Mouse (Mus musculus): ENCODE measurements at regions not wholly inside any gene's neighbourhood (a gene's known extent, or its start where the extent isn't known, plus 50 kb on each side); places are given as distances from the start of the nearest gene placed in this dataset.

DNA sequence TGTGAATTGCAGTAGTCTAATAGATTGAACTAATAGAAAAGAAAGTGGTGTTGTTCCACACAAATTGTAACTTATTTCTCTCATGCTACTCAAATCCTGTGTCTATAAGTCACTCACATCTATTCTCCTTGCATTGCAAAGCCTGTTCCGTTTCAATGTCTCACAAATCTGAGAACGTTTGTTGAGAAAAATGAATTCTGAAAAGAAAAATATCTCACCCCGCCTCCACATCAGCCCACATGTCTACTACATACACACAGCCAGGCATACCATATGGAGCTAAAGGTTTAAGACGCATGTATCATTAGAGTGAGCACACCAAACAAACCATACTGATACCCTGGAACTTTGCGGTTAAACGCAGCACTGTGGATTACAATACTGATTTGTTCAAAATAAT is 258.0 kb downstream of the Zpld1 start:
- Histone ChIP-seq H3K9ac (ENCODE audit: low read depth, low read length) (no peak overlapping the region), H3K4me3 (ENCODE audit: low read depth, low read length) (no peak overlapping the region), H3K9me3 (ENCODE audit: control insufficient read depth, low read length) (no peaks in the 10 kb centered on the region), H3K27ac (ENCODE audit: low read depth, low read length) (no peak overlapping the region), H3K4me1 (replicated peaks; ENCODE audit: control insufficient read depth, insufficient read depth, low read length) (no peaks in the 10 kb centered on the region), H3K27me3 (replicated peaks; ENCODE audit: control insufficient read depth, insufficient read depth, low read length) (no peaks in the 10 kb centered on the region), H3K4me2 (no peak overlapping the region), H3K36me3 (ENCODE audit: control insufficient read depth, insufficient read depth, low read length) (no peaks in the 10 kb centered on the region)
- DNase-seq (ENCODE audit: low spot score) (no peak), ATAC-seq (replicated peaks; ENCODE audit: low FRiP score) (no peak)
- WGBS = 84% methylated on average over 6 of the region's 6 CpGs

DNA sequence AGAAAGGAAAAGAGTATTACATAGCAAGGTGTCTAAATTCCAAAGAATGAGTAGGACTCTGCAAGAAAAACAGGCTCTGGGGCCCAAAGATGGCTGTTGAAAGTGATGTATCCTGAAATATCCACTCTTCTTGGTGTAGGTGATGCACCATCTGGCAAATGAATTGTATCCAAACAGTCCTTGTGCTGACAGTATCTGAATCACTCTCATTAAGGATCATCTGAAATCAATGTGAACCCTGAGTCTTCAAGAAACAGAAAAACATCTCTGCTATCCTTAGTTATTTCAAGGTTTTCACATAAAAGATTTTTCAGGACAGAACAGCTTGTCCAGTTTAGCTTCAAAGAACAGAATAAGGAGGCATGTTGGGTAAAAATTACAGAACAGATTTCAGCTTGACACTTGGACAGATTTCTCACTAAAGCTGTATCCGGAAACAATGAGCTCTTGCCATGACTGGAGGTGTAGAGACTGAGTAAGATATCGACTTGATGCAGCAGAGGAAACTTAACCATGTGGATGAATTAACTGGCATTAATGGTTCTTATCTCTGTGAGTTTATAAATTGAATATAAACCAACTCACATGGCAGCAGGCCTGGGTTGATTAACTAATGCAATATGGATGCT is 296.0 kb downstream of the Zpld1 start:
- no peak overlapping the region for H3K4me2 ChIP-seq
- H3K4me1 ChIP-seq (replicated peaks; ENCODE audit: control insufficient read depth, insufficient read depth, low read length) = no peaks in the 10 kb centered on the region
- WGBS = 72% methylated on average over 2 of the region's 2 CpGs
- H3K9ac ChIP-seq (ENCODE audit: low read depth, low read length) = no peak overlapping the region
- H3K36me3 ChIP-seq (ENCODE audit: control insufficient read depth, insufficient read depth, low read length) = no peaks in the 10 kb centered on the region
- no peaks in the 10 kb centered on the region for H3K27me3 ChIP-seq (replicated peaks; ENCODE audit: control insufficient read depth, insufficient read depth, low read length)
- ATAC-seq (replicated peaks; ENCODE audit: low FRiP score) (no peak), DNase-seq (ENCODE audit: low spot score) (no peak)
- H3K4me3 ChIP-seq (ENCODE audit: low read depth, low read length) = no peak overlapping the region
- H3K9me3 ChIP-seq (ENCODE audit: control insufficient read depth, low read length) = no peaks in the 10 kb centered on the region
- no peak overlapping the region for H3K27ac ChIP-seq (ENCODE audit: low read depth, low read length)

DNA sequence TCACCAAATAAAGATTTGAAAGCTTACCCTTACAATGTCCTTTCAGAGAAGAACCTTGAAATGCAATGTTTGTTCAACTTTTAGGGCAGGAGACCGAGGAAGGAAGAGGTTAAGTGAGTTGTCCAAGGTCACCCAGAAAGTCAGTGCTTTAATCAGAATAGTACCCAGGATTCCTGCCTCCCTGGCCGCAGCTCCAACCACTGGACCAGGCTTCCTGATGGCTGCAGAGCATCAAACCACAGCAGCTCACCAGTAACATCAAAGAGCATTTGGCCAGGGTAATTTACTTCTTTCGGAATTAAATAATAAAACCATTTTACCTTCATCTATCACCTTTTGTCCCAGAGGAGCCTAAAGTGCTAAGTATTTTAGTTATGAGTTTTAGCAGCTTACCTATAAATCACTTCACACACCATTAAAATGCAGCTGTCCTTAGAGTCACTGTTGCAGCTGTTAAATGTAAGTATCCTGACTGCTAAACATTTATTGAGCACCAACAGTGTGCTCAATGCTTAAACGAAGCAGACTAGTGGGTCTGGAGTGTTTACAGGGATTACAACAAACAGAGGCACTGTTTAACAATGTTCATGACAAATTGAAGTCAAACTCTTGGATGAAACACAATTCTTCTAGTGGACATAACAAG is 306.1 kb downstream of the Zpld1 start:
- 57% methylated on average over 4 of the region's 4 CpGs for WGBS
- H3K9me3 ChIP-seq (ENCODE audit: control insufficient read depth, low read length) = no peaks in the 10 kb centered on the region
- no peak overlapping the region for H3K9ac ChIP-seq (ENCODE audit: low read depth, low read length)
- no peaks in the 10 kb centered on the region for H3K27me3 ChIP-seq (replicated peaks; ENCODE audit: control insufficient read depth, insufficient read depth, low read length)
- no peak overlapping the region for H3K4me2 ChIP-seq
- no peak overlapping the region for H3K4me3 ChIP-seq (ENCODE audit: low read depth, low read length)
- H3K27ac ChIP-seq (ENCODE audit: low read depth, low read length) = no peak overlapping the region
- H3K36me3 ChIP-seq (ENCODE audit: control insufficient read depth, insufficient read depth, low read length) = no peaks in the 10 kb centered on the region
- ATAC-seq (replicated peaks; ENCODE audit: low FRiP score) (no peak), DNase-seq (ENCODE audit: low spot score) (no peak)
- no peaks in the 10 kb centered on the region for H3K4me1 ChIP-seq (replicated peaks; ENCODE audit: control insufficient read depth, insufficient read depth, low read length)

DNA sequence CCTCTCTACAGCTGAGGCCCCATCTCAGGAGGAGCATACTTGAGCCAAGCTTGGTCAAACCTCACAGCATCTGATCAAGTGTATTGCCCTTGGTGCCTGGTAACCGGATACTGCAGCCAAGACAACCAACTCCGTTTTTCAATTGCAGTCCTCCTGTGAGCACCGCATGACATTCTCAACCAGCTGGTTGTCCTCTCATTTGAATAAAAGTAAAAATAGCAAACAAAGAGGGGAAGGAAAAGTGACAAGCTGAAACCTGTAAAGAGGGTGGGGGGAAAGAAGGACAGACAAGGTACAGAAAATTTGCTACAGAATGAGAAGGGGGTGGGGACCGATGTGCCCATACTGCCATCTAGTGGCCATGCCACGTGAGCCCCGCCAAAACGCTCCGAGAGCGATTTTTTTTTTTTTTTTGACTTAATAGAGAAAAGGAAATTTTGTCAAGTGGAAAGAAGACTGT is 314.0 kb downstream of the Zpld1 start:
- WGBS = 10% methylated on average over 9 of the region's 9 CpGs
- H3K9ac ChIP-seq (ENCODE audit: low read depth, low read length) = no peak overlapping the region
- ATAC-seq (replicated peaks; ENCODE audit: low FRiP score) (no peak), DNase-seq (ENCODE audit: low spot score) (peak; percentile 40)
- no peak overlapping the region for H3K27ac ChIP-seq (ENCODE audit: low read depth, low read length)
- H3K4me2 ChIP-seq = no peak overlapping the region
- no peaks in the 10 kb centered on the region for H3K36me3 ChIP-seq (ENCODE audit: control insufficient read depth, insufficient read depth, low read length)
- no peak overlapping the region for H3K4me3 ChIP-seq (ENCODE audit: low read depth, low read length)
- no peaks in the 10 kb centered on the region for H3K27me3 ChIP-seq (replicated peaks; ENCODE audit: control insufficient read depth, insufficient read depth, low read length)
- H3K9me3 ChIP-seq (ENCODE audit: control insufficient read depth, low read length) = no peaks in the 10 kb centered on the region
- no peaks in the 10 kb centered on the region for H3K4me1 ChIP-seq (replicated peaks; ENCODE audit: control insufficient read depth, insufficient read depth, low read length)

DNA sequence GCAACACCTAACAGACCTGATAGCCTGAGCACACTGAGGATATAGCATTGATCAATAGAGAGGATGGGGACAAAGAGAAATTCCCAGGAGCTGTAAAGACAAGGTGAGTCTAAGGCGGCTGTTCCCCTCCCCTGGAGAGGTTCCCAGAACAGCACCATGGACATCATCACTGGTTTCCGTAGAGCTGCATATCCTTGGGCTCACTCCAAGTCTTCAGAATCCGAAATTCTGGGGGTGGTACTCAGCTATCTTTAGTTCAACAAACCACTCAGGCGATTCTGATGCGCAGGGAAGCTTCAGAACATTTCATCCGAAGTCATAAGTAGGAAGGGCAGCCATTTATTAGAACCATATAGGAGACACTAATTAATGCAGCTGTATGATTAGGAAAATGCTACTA is 327.4 kb downstream of the Zpld1 start:
- no peaks in the 10 kb centered on the region for H3K9me3 ChIP-seq (ENCODE audit: control insufficient read depth, low read length)
- H3K36me3 ChIP-seq (ENCODE audit: control insufficient read depth, insufficient read depth, low read length) = no peaks in the 10 kb centered on the region
- H3K4me1 ChIP-seq (replicated peaks; ENCODE audit: control insufficient read depth, insufficient read depth, low read length) = no peaks in the 10 kb centered on the region
- DNase-seq (ENCODE audit: low spot score) = no peak
- H3K27me3 ChIP-seq (replicated peaks; ENCODE audit: control insufficient read depth, insufficient read depth, low read length) = no peaks in the 10 kb centered on the region
- no peak overlapping the region for H3K4me3 ChIP-seq (ENCODE audit: low read depth, low read length)
- 77% methylated on average over 6 of the region's 6 CpGs for WGBS
- no peak for ATAC-seq (replicated peaks; ENCODE audit: low FRiP score)
- H3K4me2 ChIP-seq = no peak overlapping the region
- H3K27ac ChIP-seq (ENCODE audit: low read depth, low read length) = no peak overlapping the region
- no peak overlapping the region for H3K9ac ChIP-seq (ENCODE audit: low read depth, low read length)

DNA sequence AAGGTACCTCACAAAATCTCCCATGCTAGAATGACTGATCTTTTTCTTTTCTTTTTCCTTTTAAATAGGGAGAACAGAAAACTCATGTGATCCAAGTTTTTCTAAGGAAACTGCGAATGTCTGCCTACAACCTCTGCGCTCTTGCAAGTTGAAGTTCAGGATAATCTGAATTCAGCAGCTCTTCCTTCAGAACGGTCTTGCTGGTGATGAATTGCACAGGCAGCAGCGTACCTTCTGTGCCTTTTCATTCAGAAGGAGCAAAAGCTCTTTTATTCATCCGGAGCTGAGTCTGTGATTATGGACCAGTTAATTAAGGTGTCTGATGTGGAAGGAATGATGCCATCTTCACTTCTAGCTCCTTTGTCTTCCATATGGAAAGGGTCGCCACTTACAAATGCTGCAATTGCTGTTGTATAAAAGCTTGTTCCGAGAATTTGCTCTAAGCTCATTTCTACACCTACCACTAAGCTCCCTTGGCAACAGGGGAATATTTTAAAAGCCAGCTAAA is 353.9 kb downstream of the Zpld1 start:
- no peak overlapping the region for H3K27ac ChIP-seq (ENCODE audit: low read depth, low read length)
- no peak for DNase-seq (ENCODE audit: low spot score)
- H3K9me3 ChIP-seq (ENCODE audit: control insufficient read depth, low read length) = no peaks in the 10 kb centered on the region
- ATAC-seq (replicated peaks; ENCODE audit: low FRiP score) = no peak
- H3K36me3 ChIP-seq (ENCODE audit: control insufficient read depth, insufficient read depth, low read length) = no peaks in the 10 kb centered on the region
- no peak overlapping the region for H3K4me2 ChIP-seq
- H3K4me3 ChIP-seq (ENCODE audit: low read depth, low read length) = no peak overlapping the region
- no peaks in the 10 kb centered on the region for H3K27me3 ChIP-seq (replicated peaks; ENCODE audit: control insufficient read depth, insufficient read depth, low read length)
- no peak overlapping the region for H3K9ac ChIP-seq (ENCODE audit: low read depth, low read length)
- no peaks in the 10 kb centered on the region for H3K4me1 ChIP-seq (replicated peaks; ENCODE audit: control insufficient read depth, insufficient read depth, low read length)
- 83% methylated on average over 7 of the region's 7 CpGs for WGBS

DNA sequence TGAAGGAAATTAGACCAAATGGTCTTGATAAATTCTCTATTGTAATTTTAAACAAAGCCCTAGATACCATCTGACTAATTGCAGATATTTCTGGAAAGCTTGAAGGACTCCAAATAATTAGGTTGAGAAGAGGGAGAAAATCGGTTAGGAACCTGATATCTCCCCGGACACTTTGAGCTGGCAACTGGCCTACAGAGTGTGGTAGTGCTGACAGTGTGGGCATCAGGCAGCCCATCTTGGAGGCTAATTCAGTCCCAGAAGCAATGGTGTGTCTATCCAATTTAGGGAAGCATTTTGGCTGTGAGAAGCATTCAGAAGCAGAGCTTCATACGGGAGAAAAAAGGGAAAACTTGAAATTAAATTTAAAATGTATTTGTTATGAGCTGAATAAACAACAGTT is 369.5 kb downstream of the Zpld1 start:
- WGBS = 84% methylated on average over 3 of the region's 3 CpGs
- Histone ChIP-seq H3K27ac (ENCODE audit: low read depth, low read length) (no peak overlapping the region), H3K4me3 (ENCODE audit: low read depth, low read length) (no peak overlapping the region)

DNA sequence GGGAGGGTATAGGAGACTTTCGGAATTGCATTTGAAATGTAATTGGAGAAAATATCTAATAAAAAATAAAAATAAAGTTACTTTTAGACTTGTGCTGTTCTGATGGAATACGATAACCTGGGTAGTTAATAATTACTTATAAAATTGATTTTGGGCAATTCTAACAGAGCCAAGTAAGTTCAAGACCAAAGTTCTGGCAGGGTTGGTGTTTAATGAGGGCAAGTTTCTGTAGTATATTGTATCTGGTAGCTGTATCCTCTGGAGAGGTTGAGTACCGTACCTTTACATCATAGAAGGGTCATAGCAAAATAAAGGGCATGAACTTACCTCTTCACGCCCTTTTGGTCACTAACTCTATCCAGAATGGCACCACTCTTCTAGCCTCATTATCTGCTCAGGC is 394.9 kb downstream of the Zpld1 start:
- ATAC-seq (replicated peaks; ENCODE audit: low FRiP score) (no peak), DNase-seq (ENCODE audit: low spot score) (no peak)
- no peak overlapping the region for H3K27ac ChIP-seq (ENCODE audit: low read depth, low read length)
- no peaks in the 10 kb centered on the region for H3K4me1 ChIP-seq (replicated peaks; ENCODE audit: control insufficient read depth, insufficient read depth, low read length)
- no peak overlapping the region for H3K9ac ChIP-seq (ENCODE audit: low read depth, low read length)
- H3K9me3 ChIP-seq (ENCODE audit: control insufficient read depth, low read length) = no peaks in the 10 kb centered on the region
- H3K4me3 ChIP-seq (ENCODE audit: low read depth, low read length) = no peak overlapping the region
- 87% methylated on average over 4 of the region's 4 CpGs for WGBS
- no peaks in the 10 kb centered on the region for H3K36me3 ChIP-seq (ENCODE audit: control insufficient read depth, insufficient read depth, low read length)
- H3K4me2 ChIP-seq = no peak overlapping the region
- no peaks in the 10 kb centered on the region for H3K27me3 ChIP-seq (replicated peaks; ENCODE audit: control insufficient read depth, insufficient read depth, low read length)

More for the DNA sequence above, 369.5 kb downstream of the Zpld1 start:
- no peaks in the 10 kb centered on the region for H3K4me1 ChIP-seq (replicated peaks; ENCODE audit: control insufficient read depth, insufficient read depth, low read length)
- no peak overlapping the region for H3K9ac ChIP-seq (ENCODE audit: low read depth, low read length)
- H3K27me3 ChIP-seq (replicated peaks; ENCODE audit: control insufficient read depth, insufficient read depth, low read length) = no peaks in the 10 kb centered on the region
- H3K4me2 ChIP-seq = no peak overlapping the region
- H3K36me3 ChIP-seq (ENCODE audit: control insufficient read depth, insufficient read depth, low read length) = no peaks in the 10 kb centered on the region
- no peaks in the 10 kb centered on the region for H3K9me3 ChIP-seq (ENCODE audit: control insufficient read depth, low read length)
- ATAC-seq (replicated peaks; ENCODE audit: low FRiP score) (no peak), DNase-seq (ENCODE audit: low spot score) (no peak)

DNA sequence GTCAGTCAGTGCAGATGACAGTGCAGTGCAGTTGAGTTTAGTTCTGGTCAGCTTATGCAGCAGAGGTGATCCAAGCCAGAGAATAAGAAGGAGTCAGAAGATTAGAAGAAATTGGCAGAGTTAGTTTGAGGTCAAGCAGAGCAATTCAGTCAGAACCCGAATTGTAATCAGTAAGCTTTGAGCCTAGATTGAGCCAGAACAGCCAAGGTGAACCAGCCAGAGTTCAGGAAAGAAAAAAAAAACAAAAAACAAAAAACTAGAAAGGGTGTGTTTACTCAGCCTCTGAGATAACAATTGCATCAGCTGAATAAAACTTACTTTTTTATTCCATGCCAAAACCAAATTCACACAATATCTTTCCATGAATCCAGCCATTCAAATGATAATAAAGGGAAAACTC is 396.3 kb downstream of the Zpld1 start:
- no peak overlapping the region for H3K4me3 ChIP-seq (ENCODE audit: low read depth, low read length)
- no peaks in the 10 kb centered on the region for H3K4me1 ChIP-seq (replicated peaks; ENCODE audit: control insufficient read depth, insufficient read depth, low read length)
- 63% methylated on average over 1 of the region's 1 CpGs for WGBS

More for the DNA sequence above, 396.3 kb downstream of the Zpld1 start:
- H3K9ac ChIP-seq (ENCODE audit: low read depth, low read length) = no peak overlapping the region
- no peak overlapping the region for H3K27ac ChIP-seq (ENCODE audit: low read depth, low read length)
- no peak overlapping the region for H3K4me2 ChIP-seq
- DNase-seq (ENCODE audit: low spot score) (no peak), ATAC-seq (replicated peaks; ENCODE audit: low FRiP score) (no peak)
- no peaks in the 10 kb centered on the region for H3K36me3 ChIP-seq (ENCODE audit: control insufficient read depth, insufficient read depth, low read length)
- H3K27me3 ChIP-seq (replicated peaks; ENCODE audit: control insufficient read depth, insufficient read depth, low read length) = no peaks in the 10 kb centered on the region
- no peaks in the 10 kb centered on the region for H3K9me3 ChIP-seq (ENCODE audit: control insufficient read depth, low read length)
